Mouse (Mus musculus) brain, embryonic 14.5 days (tissue): ENCODE results near the gene Mex3a. TPM values are rescaled to one million over a fixed set of nuclear protein-coding genes. Genes with fewer than 3 reads are reported as not detected.

Experiments used
- DNase-seq: peaks from one replicate; pipeline ENCODE4 v3.0.0-alpha.2; 2011; ENCODE audit warnings: low read depth
- CTCF ChIP-seq: fragments of 200-500 bp; IDR thresholded peaks from 2 replicates; pipeline ENCODE4 v1.5.1; 2012; ENCODE audit warnings: inconsistent platforms, mild to moderate bottlenecking, moderate library complexity, borderline replicate concordance; ENCODE audit not compliant: insufficient read depth, insufficient read length; ENCODE audit errors: extremely low read depth
- POLR2A ChIP-seq: fragments of 200-500 bp; IDR thresholded peaks from 2 replicates; pipeline ENCODE4 v1.6.1; 2012; ENCODE audit warnings: mild to moderate bottlenecking, inconsistent platforms, borderline replicate concordance; ENCODE audit not compliant: poor library complexity, insufficient read depth, insufficient read length, severe bottlenecking; ENCODE audit errors: extremely low read depth
- polyA plus RNA-seq: library from polyadenylated mRNA; depleted of rRNA; stranded (reverse); fragments of >200 nt; gene quantifications from 2 replicates; pipeline ENCODE4 v1.2.3, GENCODE M21; 2012

The Mex3a gene
- polyA plus RNA-seq, 1 experiment = 103 TPM

DNA sequence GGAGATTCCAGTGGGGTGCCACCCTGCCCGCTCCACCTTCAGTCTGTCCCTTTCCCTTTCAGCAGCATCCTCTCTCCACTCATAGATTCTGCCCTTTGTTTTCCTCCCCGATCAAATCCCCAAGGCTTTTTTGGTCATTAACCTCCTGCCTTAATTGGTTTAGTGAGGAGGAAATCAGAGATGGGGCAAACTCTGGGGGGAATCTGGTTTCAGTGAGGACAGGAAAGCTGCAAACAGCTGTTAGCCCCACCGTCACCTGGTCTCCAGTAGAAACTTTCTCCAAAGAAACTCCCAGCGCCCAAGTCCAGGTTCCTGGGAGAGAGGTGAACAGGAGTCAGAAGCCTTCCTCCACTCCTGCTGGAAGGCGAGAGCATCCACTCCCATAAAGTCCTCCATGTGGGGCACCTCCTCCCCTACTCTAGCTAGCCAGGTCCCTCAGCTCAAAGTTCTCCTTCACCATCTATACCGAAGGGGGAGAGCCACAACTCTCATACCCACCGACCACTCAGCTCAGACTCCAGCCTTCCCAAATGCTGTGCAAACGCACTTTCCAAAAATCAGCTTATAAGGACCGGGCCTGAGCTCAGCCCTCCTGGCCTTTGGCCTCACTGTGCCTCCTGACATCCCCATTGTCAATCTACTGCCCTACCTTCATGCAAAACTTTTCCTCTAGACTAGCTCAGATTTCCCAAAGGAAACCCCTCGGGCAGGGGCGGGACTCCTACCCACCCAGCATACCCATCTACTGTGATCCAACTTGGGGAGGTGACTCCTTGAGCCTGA, 1.9 kb upstream of the Mex3a start:
- peak; percentile 43 for DNase-seq
- TF ChIP-seq POLR2A (no peak), CTCF (no peak)

DNA sequence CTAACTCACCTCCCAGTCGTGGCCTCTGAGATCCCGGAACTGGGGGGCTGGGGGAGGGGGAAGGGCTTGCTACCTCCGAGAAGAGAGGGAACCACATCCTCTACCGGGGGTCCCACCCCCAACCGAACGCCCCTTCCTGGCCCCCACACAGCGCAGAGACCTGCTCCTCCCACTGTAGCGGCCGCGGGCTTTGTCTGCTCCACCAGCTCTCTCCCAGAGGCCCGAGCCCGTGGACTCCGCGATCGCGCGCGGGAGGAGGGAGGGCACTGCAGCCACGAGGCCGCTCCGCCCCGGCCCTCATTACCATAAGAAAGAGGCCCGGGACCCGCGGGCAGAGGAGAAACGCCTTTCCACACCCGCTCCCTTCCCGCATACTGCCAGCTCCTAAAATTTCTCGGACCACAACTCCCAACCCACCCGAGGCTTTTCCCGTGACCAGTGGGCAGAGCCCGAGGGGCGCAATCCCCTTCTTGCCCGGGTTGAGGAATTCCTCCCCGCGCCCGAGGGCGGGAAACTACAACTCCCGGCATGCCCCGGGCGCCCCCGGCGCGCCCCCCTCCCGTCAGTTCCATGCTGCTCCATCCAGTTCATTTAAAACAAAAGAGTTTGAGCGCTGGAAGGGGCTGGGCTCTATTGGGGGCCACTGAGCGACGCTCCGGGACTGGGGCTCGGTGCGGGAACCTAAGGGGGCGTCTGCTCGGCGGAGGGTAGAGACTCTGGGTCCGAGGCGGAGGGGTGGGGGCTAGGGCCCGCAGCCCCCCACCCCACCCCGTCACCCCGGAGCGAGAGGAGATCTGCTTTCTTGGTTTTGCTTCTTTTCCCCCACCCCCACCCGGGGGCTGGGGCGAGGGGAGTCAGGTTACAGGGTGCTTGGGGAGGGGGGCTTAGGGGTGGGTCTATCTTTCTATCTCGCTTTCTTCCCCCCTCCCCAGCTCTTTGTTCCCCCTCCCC, 572 bp upstream of the Mex3a start:
- TF ChIP-seq POLR2A (peak; percentile 49; the same call in 1 of the 2 replicates), CTCF (no peak)
- DNase-seq = peak; percentile 97

DNA sequence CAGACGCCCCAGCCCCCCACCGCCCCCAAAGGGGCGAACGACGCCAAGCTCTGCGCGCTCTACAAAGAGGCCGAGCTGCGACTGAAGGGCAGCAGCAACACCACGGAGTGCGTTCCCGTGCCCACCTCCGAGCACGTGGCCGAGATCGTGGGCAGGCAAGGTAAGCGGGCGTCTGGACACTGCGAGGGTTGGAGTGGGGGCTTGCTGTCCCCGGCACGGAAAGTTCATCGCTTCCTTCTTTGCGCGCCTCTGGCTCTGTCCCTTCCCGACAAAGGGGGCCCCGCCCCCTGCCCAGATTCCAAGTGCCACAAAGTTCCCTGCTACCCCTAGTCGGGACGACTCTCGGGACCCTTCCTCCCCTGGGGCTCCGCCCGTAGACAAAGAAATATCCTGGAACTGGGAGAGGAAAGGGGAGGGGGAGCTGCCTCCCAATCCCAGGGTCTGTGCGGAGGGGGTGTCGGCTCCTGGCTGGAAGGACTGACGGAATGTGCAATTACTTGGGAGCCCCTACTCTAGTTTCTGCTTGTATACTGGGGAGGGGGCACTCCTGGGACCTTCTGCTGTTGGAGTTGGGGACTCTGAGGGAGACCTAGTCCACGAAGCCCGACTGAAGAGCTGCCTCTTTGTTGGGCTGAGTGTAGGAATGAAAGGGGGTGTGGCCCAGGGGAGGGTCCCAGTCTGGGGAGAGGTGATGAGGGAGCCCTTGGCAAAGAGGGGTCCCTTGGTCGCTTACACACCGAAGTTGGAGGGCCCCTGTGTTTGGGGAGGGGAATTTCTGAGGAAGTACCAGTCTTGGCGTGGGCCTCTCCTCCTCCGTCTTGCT, 705 bp downstream of the Mex3a start:
- TF ChIP-seq CTCF = no peak
- DNase-seq = peak; percentile 85

DNA sequence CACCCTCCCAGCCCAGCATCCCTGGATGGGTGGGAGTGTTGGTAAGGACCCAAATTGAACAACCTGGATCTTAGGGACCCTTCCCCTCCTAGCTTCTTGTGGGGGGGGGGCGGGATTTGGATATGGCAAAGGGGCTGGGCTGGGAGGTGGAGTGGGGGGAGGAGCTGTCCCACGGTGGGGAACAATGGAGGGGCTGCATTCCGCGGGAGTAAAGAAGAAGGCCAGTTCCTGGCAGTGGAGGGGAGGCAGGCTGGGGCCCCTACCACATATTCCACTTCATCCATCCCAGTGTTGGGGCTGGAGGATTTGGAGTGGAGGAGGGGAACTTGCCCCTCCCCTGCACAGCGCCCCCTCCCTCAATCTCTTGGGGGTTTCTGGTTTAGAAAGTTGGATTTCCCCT, 1.5 kb downstream of the Mex3a start:
- DNase-seq = peak; percentile 66
- TF ChIP-seq CTCF (no peak), POLR2A (no peak)

DNA sequence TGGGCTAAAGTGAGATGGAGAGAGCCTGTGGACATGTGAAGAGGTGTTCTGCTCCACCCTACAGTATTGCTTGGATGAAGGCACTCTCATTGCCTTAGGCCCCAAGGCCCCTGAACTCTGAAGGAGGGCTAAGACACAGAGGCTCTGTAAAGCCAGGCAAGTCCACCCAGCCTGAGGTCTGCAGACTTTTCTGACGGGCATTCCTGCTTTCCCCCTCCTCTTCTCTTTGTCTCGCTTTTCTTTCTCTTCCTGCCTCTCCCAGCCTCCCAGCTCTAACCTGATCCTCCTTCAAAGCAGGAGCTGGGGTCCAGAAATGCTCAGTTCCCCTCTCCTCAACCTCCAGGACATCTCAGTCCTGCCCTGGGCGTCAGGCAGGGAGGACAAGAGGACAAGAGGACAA, 2.8 kb downstream of the Mex3a start:
- TF ChIP-seq POLR2A = no peak
- TF ChIP-seq CTCF = no peak
- no peak for DNase-seq

DNA sequence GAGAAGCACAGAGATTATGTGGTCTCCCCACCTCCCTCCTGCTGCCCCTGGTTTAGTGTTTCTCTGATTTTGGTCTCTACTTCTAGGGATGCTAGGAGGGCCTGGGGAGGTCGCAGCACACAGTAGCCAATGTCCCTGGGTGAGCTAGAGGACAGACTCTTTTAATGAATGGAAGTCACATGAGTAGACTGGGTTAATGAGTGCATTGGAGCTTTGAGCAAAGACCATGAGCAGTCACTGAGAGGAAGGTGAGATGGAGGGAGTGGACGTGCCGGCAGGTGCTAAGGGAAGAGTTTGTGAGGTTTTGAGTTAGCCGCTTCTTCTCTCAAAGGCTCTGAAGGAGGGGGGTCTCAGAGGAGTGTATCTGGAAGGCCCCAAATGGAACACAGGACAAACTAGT, 3.3 kb downstream of the Mex3a start:
- DNase-seq = no peak
- TF ChIP-seq CTCF (no peak), POLR2A (no peak)

DNA sequence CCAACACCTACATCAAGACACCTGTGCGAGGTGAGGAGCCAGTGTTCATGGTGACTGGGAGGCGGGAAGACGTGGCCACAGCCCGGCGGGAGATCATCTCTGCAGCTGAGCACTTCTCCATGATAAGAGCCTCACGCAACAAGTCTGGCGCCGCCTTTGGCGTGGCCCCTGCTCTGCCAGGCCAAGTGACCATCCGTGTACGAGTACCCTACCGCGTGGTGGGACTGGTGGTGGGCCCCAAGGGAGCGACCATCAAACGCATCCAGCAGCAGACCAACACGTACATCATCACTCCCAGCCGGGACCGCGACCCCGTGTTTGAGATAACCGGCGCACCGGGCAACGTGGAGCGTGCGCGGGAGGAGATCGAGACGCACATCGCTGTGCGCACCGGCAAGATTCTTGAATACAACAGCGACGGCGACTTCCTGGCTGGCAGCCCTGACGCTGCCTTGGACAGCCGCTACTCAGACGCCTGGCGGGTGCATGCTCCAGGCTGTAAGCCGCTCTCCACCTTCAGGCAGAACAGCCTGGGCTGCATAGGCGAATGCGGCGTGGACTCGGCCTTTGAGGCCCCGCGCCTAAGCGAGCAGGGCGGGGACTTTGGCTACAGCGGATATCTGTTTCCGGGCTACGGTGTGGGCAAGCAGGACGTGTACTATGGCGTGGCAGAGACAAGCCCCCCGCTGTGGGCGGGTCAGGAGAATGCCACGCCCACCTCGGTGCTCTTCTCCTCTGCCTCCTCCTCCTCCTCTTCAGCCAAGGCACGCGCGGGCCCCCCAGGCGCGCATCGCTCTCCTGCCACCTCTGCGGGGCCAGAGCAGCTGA, 4.1 kb downstream of the Mex3a start:
- DNase-seq = peak; percentile 76
- no peak for TF ChIP-seq CTCF
- TF ChIP-seq POLR2A = no peak

DNA sequence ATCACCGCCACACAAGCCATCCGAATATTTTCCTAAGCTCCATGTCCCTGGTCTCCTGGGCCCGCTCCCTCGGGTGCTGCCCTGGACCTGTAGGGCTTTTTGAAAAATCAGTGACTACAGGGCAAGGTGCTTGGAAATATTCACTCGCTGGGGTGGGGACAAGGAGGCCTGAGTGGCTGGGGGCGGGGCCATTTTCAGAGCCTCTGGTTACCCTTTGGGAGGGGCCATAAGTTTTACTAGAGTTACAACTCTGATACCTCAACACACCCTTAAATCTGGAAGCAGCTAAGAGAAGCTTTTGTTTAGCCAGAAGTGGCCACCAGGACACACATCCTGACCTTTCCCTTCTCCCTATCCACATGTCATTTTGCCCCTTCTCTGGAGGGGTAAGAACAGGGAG, 5.0 kb downstream of the Mex3a start:
- DNase-seq = no peak
- TF ChIP-seq CTCF (no peak), POLR2A (no peak)

DNA sequence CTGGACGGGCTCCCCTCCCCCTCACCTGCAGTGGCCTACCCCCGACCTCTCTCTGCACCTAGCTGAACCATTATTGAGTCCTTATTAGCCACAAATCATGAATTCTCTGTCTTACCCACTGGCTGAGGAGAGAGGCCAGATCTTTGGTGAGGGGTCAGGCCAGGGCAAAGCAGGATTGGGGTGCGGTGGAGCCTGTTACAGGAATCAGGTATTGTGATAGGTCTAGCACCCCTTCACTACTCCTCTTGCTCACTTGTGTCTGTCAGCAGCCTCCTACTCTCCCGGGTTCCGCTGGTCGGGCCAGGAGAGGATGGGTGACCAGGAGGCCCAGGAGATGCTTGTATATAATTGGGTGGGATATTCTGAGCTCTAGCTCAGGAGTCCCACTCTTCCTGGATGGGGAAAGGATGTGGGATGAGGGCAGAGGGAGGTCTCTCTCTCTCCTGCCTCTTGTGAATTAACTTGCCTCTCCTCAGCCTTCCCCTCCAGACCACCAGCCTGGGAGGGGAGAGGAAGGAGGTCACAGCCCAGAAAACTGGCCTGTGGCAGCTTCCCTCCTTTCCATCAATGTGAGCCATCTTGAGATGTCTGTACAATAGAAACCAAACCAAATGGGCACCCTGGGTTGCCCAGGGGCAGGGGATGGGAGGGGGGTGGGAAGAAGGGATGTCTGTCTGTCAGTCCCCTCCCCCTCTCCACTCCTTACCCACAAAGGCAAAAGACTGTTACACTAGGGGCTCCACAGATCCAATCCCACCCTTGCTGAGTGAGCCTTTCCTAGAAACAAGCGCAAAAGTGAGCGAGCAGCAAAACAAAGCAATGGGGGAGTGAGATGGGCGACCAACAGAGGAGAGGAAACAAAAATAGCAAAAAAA, 6.3 kb downstream of the Mex3a start:
- DNase-seq = peak; percentile 63
- TF ChIP-seq CTCF (no peak), POLR2A (no peak)

DNA sequence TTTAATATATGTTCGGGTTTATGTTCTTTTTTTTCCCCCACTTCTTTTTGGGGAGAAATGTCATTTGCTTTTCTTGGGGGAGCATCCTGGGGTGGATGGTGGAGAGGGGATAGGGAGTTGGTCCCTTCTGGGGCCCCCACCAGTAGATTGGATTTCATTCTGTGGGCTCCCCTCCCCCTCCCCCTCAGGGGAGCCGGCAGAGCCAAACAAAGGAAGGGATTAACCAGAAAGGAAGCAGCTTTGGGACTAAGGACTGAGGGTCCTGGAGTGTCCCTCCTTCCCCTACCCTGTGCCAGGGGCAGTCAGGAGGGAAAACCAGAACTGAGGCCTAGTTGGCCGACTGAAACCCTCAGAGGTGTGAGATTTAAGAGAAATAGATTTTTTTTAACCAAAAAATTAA, 7.2 kb downstream of the Mex3a start:
- DNase-seq = peak; percentile 87

DNA sequence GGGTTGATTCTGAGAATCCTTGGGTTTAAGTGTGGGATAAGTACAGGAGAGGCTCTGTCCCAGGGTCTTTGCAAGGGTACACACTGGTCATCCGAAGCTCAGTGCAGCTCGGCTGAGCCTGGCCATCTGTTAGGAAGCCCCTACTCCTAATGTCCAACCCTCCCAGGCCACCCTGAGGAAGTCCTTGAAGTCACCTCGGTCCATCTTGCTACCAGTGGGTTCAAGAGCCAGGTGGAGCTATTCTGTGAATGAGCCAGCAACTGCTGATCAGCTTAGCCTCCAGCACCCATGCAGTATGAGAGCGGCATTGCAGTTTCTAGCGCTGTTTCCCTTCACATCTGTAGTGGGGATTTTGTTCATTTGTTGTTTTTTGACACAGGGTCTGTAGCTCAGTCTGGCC, 7.9 kb downstream of the Mex3a start:
- DNase-seq = peak; percentile 37
- TF ChIP-seq CTCF (no peak), POLR2A (no peak)

More for the DNA sequence above, 7.2 kb downstream of the Mex3a start:
- TF ChIP-seq POLR2A = no peak
- no peak for TF ChIP-seq CTCF
